Mouse (Mus musculus): ENCODE results near the gene Dock7.

Gene Dock7

GRCm38 (mm10) chr4:99120211-99121122 lies at the start of gene Dock7:
TSS of gene Dock7 (minus strand) at chr4:99120915.
- in situ Hi-C loops (cut with MboI; ENCODE audit: unreplicated experiment in 2 of 2): no loop called here

- in situ Hi-C loops (cut with MboI; ENCODE audit: unreplicated experiment in 2 of 2): no loop called here
These were observed 48.2 kb upstream of the Dock7 start for GRCm38 (mm10) chr4:99168869-99169268.

GRCm38 (mm10) chr4:99163547-99163946 lies 42.8 kb upstream of the Dock7 start:
- in situ Hi-C loops (cut with MboI; ENCODE audit: unreplicated experiment in 2 of 2): no loop called here

- in situ Hi-C loops (cut with MboI; ENCODE audit: unreplicated experiment in 2 of 2): no loop called here
These were observed 42.3 kb upstream of the Dock7 start for GRCm38 (mm10) chr4:99163001-99163400.

GRCm38 (mm10) chr4:99161457-99161971 lies 40.8 kb upstream of the Dock7 start:
- in situ Hi-C loops (cut with MboI; ENCODE audit: unreplicated experiment in 2 of 2): no loop called here

GRCm38 (mm10) chr4:99160899-99161298 lies 40.2 kb upstream of the Dock7 start:
- in situ Hi-C loops (cut with MboI; ENCODE audit: unreplicated experiment in 2 of 2): no loop called here

- in situ Hi-C loops (cut with MboI; ENCODE audit: unreplicated experiment in 2 of 2): no loop called here
These were observed 39.7 kb upstream of the Dock7 start for GRCm38 (mm10) chr4:99160414-99160813.

GRCm38 (mm10) chr4:99158495-99158894 lies 37.8 kb upstream of the Dock7 start:
- in situ Hi-C loops (cut with MboI; ENCODE audit: unreplicated experiment in 2 of 2): no loop called here

- in situ Hi-C loops (cut with MboI; ENCODE audit: unreplicated experiment in 2 of 2): no loop called here
These were observed 36.1 kb upstream of the Dock7 start for GRCm38 (mm10) chr4:99156641-99157307.

- in situ Hi-C loops (cut with MboI; ENCODE audit: unreplicated experiment in 2 of 2): no loop called here
These were observed 31.3 kb upstream of the Dock7 start for GRCm38 (mm10) chr4:99151885-99152558.

GRCm38 (mm10) chr4:99151434-99151833 lies 30.7 kb upstream of the Dock7 start:
- in situ Hi-C loops (cut with MboI; ENCODE audit: unreplicated experiment in 2 of 2): no loop called here

- in situ Hi-C loops (cut with MboI; ENCODE audit: unreplicated experiment in 2 of 2): no loop called here
These were observed 22.6 kb upstream of the Dock7 start for GRCm38 (mm10) chr4:99143323-99143722.

- in situ Hi-C loops (cut with MboI; ENCODE audit: unreplicated experiment in 2 of 2): no loop called here
These were observed 20.9 kb upstream of the Dock7 start for GRCm38 (mm10) chr4:99141578-99141977.

- in situ Hi-C loops (cut with MboI; ENCODE audit: unreplicated experiment in 2 of 2): no loop called here
These were observed 20.5 kb upstream of the Dock7 start for GRCm38 (mm10) chr4:99141171-99141570.

GRCm38 (mm10) chr4:99137986-99138641 lies 17.4 kb upstream of the Dock7 start:
- in situ Hi-C loops (cut with MboI; ENCODE audit: unreplicated experiment in 2 of 2): no loop called here

- in situ Hi-C loops (cut with MboI; ENCODE audit: unreplicated experiment in 2 of 2): no loop called here
These were observed 13.8 kb upstream of the Dock7 start for GRCm38 (mm10) chr4:99134522-99134921.

- in situ Hi-C loops (cut with MboI; ENCODE audit: unreplicated experiment in 2 of 2): no loop called here
These were observed 12.6 kb upstream of the Dock7 start for GRCm38 (mm10) chr4:99133326-99133725.

GRCm38 (mm10) chr4:99132686-99133085 lies 12.0 kb upstream of the Dock7 start:
- in situ Hi-C loops (cut with MboI; ENCODE audit: unreplicated experiment in 2 of 2): no loop called here

- in situ Hi-C loops (cut with MboI; ENCODE audit: unreplicated experiment in 2 of 2): no loop called here
These were observed 10.5 kb upstream of the Dock7 start for GRCm38 (mm10) chr4:99131227-99131653.

GRCm38 (mm10) chr4:99123546-99123945 lies 2.8 kb upstream of the Dock7 start:
- in situ Hi-C loops (cut with MboI; ENCODE audit: unreplicated experiment in 2 of 2): no loop called here
